Mouse (Mus musculus): ENCODE results near the gene Ksr1.
"Not testable (repeated sequence)": the region's sequence is repeated elsewhere in the genome, so short reads cannot be mapped to it uniquely, and the experiment has no call there.

GRCm38 (mm10) chr11:79007356-79007755, 138.9 kb downstream of the Ksr1 start:
- not testable (repeated sequence) for TF ChIP-seq POLR2A (IDR thresholded peaks at IDR 0.05; ENCODE audit: extremely low read depth, insufficient read depth, low read length); CTCF (IDR thresholded peaks at IDR 0.05; ENCODE audit: low read depth, low read length)

Data from liver, adult 2 months (tissue).